Mouse (Mus musculus): ENCODE measurements around the gene Dffa. TPM values are rescaled to one million over a fixed set of nuclear protein-coding genes. Genes with fewer than 3 reads are reported as not detected.
A peak's percentile ranks its signal among the peaks of the same experiment; 100 is the strongest.

The Dffa gene
- polyA plus RNA-seq, 1 experiment, result 15.5 TPM

- Histone ChIP-seq H3K9me3 (replicated peaks; ENCODE audit: control insufficient read depth, insufficient read depth, low read length, poor library complexity, severe bottlenecking) (no peaks in the 10 kb centered on the region), H3K27me3 (ENCODE audit: control insufficient read depth, insufficient read depth, low read length, poor library complexity, severe bottlenecking) (no peaks in the 10 kb centered on the region), H3K4me3 (ENCODE audit: low read depth, low read length) (peak within 1 kb of the TSS; percentile 84), H3K36me3 (ENCODE audit: control insufficient read depth, insufficient read depth, low read length, poor library complexity, severe bottlenecking) (no peaks in the 10 kb centered on the region), H3K9ac (ENCODE audit: low read depth, poor library complexity, severe bottlenecking) (peak within 1 kb of the TSS; percentile 66), H3K4me1 (ENCODE audit: control insufficient read depth, insufficient read depth, low read length) (no peaks in the 10 kb centered on the region), H3K27ac (ENCODE audit: insufficient read depth, low read length) (peak within 1 kb of the TSS; percentile 38; the same call in 1 of the 2 replicates)
- TF ChIP-seq CTCF (IDR thresholded peaks at IDR 0.05; ENCODE audit: low read depth, low read length) (peak; percentile 79), POLR2A (IDR thresholded peaks at IDR 0.05; ENCODE audit: insufficient read depth, low read length) (no peak), EP300 (IDR thresholded peaks at IDR 0.05; ENCODE audit: insufficient read depth, low read depth, low read length) (no peak)
Measured at GRCm38 (mm10) chr4:149136982-149137770, 33.2 kb downstream of the Dffa start, which contains the start of gene Cenps. Cenps (minus strand) TSS chr4:149137629.

GRCm38 (mm10) chr4:149138515-149138914 is 34.6 kb downstream of the Dffa start:
- H3K9me3 ChIP-seq (replicated peaks; ENCODE audit: control insufficient read depth, insufficient read depth, low read length, poor library complexity, severe bottlenecking), result no peaks in the 10 kb centered on the region
- no peak for TF ChIP-seq POLR2A (IDR thresholded peaks at IDR 0.05; ENCODE audit: insufficient read depth, low read length)
- TF ChIP-seq CTCF (IDR thresholded peaks at IDR 0.05; ENCODE audit: low read depth, low read length), result no peak
- TF ChIP-seq EP300 (IDR thresholded peaks at IDR 0.05; ENCODE audit: insufficient read depth, low read depth, low read length), result no peak
- H3K27me3 ChIP-seq (ENCODE audit: control insufficient read depth, insufficient read depth, low read length, poor library complexity, severe bottlenecking), result no peaks in the 10 kb centered on the region
- H3K27ac ChIP-seq (ENCODE audit: insufficient read depth, low read length), result no peak overlapping the region
- H3K36me3 ChIP-seq (ENCODE audit: control insufficient read depth, insufficient read depth, low read length, poor library complexity, severe bottlenecking), result no peaks in the 10 kb centered on the region
- no peak overlapping the region for H3K9ac ChIP-seq (ENCODE audit: low read depth, poor library complexity, severe bottlenecking)
- no peaks in the 10 kb centered on the region for H3K4me1 ChIP-seq (ENCODE audit: control insufficient read depth, insufficient read depth, low read length)
- H3K4me3 ChIP-seq (ENCODE audit: low read depth, low read length), result no peak overlapping the region

- Histone ChIP-seq H3K4me1 (ENCODE audit: control insufficient read depth, insufficient read depth, low read length) (no peaks in the 10 kb centered on the region), H3K27ac (ENCODE audit: insufficient read depth, low read length) (no peak overlapping the region), H3K36me3 (ENCODE audit: control insufficient read depth, insufficient read depth, low read length, poor library complexity, severe bottlenecking) (no peaks in the 10 kb centered on the region), H3K9me3 (replicated peaks; ENCODE audit: control insufficient read depth, insufficient read depth, low read length, poor library complexity, severe bottlenecking) (no peaks in the 10 kb centered on the region), H3K27me3 (ENCODE audit: control insufficient read depth, insufficient read depth, low read length, poor library complexity, severe bottlenecking) (no peaks in the 10 kb centered on the region), H3K9ac (ENCODE audit: low read depth, poor library complexity, severe bottlenecking) (no peak overlapping the region), H3K4me3 (ENCODE audit: low read depth, low read length) (no peak overlapping the region)
- TF ChIP-seq EP300 (IDR thresholded peaks at IDR 0.05; ENCODE audit: insufficient read depth, low read depth, low read length) (no peak), CTCF (IDR thresholded peaks at IDR 0.05; ENCODE audit: low read depth, low read length) (no peak), POLR2A (IDR thresholded peaks at IDR 0.05; ENCODE audit: insufficient read depth, low read length) (no peak)
Measured at GRCm38 (mm10) chr4:149143594-149143993, 39.6 kb downstream of the Dffa start.

- H3K27ac ChIP-seq (ENCODE audit: insufficient read depth, low read length), result no peak overlapping the region
- H3K9ac ChIP-seq (ENCODE audit: low read depth, poor library complexity, severe bottlenecking), result no peak overlapping the region
- no peaks in the 10 kb centered on the region for H3K36me3 ChIP-seq (ENCODE audit: control insufficient read depth, insufficient read depth, low read length, poor library complexity, severe bottlenecking)
- H3K9me3 ChIP-seq (replicated peaks; ENCODE audit: control insufficient read depth, insufficient read depth, low read length, poor library complexity, severe bottlenecking), result no peaks in the 10 kb centered on the region
- H3K4me3 ChIP-seq (ENCODE audit: low read depth, low read length), result no peak overlapping the region
- TF ChIP-seq POLR2A (IDR thresholded peaks at IDR 0.05; ENCODE audit: insufficient read depth, low read length), result no peak
- TF ChIP-seq EP300 (IDR thresholded peaks at IDR 0.05; ENCODE audit: insufficient read depth, low read depth, low read length), result no peak
- peak; percentile 87 for TF ChIP-seq CTCF (IDR thresholded peaks at IDR 0.05; ENCODE audit: low read depth, low read length)
- H3K27me3 ChIP-seq (ENCODE audit: control insufficient read depth, insufficient read depth, low read length, poor library complexity, severe bottlenecking), result no peaks in the 10 kb centered on the region
- no peaks in the 10 kb centered on the region for H3K4me1 ChIP-seq (ENCODE audit: control insufficient read depth, insufficient read depth, low read length)
Measured at GRCm38 (mm10) chr4:149144459-149144858, 40.5 kb downstream of the Dffa start.

GRCm38 (mm10) chr4:149145151-149145550 is 41.2 kb downstream of the Dffa start:
- no peaks in the 10 kb centered on the region for H3K36me3 ChIP-seq (ENCODE audit: control insufficient read depth, insufficient read depth, low read length, poor library complexity, severe bottlenecking)

GRCm38 (mm10) chr4:149147528-149147927 is 43.6 kb downstream of the Dffa start:
- H3K36me3 ChIP-seq (ENCODE audit: control insufficient read depth, insufficient read depth, low read length, poor library complexity, severe bottlenecking), result 0 out of 2 replicates have a peak, but pooled peaks cover 4% of the 10 kb centered on the region
- no peak for TF ChIP-seq EP300 (IDR thresholded peaks at IDR 0.05; ENCODE audit: insufficient read depth, low read depth, low read length)
- no peaks in the 10 kb centered on the region for H3K9me3 ChIP-seq (replicated peaks; ENCODE audit: control insufficient read depth, insufficient read depth, low read length, poor library complexity, severe bottlenecking)
- no peaks in the 10 kb centered on the region for H3K4me1 ChIP-seq (ENCODE audit: control insufficient read depth, insufficient read depth, low read length)
- H3K27ac ChIP-seq (ENCODE audit: insufficient read depth, low read length), result no peak overlapping the region
- 0 out of 2 replicates have a peak overlapping the region, but pooled peaks have one; percentile 25 for H3K9ac ChIP-seq (ENCODE audit: low read depth, poor library complexity, severe bottlenecking)
- no peak overlapping the region for H3K4me3 ChIP-seq (ENCODE audit: low read depth, low read length)
- H3K27me3 ChIP-seq (ENCODE audit: control insufficient read depth, insufficient read depth, low read length, poor library complexity, severe bottlenecking), result no peaks in the 10 kb centered on the region

More at GRCm38 (mm10) chr4:149145151-149145550, 41.2 kb downstream of the Dffa start:
- Histone ChIP-seq H3K9me3 (replicated peaks; ENCODE audit: control insufficient read depth, insufficient read depth, low read length, poor library complexity, severe bottlenecking) (no peaks in the 10 kb centered on the region), H3K9ac (ENCODE audit: low read depth, poor library complexity, severe bottlenecking) (no peak overlapping the region), H3K4me1 (ENCODE audit: control insufficient read depth, insufficient read depth, low read length) (no peaks in the 10 kb centered on the region), H3K4me3 (ENCODE audit: low read depth, low read length) (no peak overlapping the region), H3K27ac (ENCODE audit: insufficient read depth, low read length) (no peak overlapping the region), H3K27me3 (ENCODE audit: control insufficient read depth, insufficient read depth, low read length, poor library complexity, severe bottlenecking) (no peaks in the 10 kb centered on the region)
- TF ChIP-seq EP300 (IDR thresholded peaks at IDR 0.05; ENCODE audit: insufficient read depth, low read depth, low read length), result no peak
- TF ChIP-seq CTCF (IDR thresholded peaks at IDR 0.05; ENCODE audit: low read depth, low read length), result no peak
- no peak for TF ChIP-seq POLR2A (IDR thresholded peaks at IDR 0.05; ENCODE audit: insufficient read depth, low read length)
